Mouse (Mus musculus) CH12.LX (cell line): ENCODE results near the gene Rap1gds1.

Source experiments
- BHLHE40 ChIP-seq: IDR thresholded peaks from 2 replicates; pipeline ENCODE4 v1.6.1; 2011; ENCODE audit warnings: mild to moderate bottlenecking, low read depth, low read length, improper control_type of control experiment
- CHD1 ChIP-seq: IDR thresholded peaks from 2 replicates; pipeline ENCODE4 v1.6.1; 2012; ENCODE audit warnings: low read depth, low read length, improper control_type of control experiment, inconsistent platforms
- CTCF ChIP-seq, 2 experiments: IDR thresholded peaks in 1 of 2; conservative IDR thresholded peaks in 1 of 2; 2 replicates each; pipeline ENCODE4 v1.5.1; 2011 to 2012; ENCODE audit warnings: low read depth in 2 of 2, low read length in 2 of 2, improper control_type of control experiment in 1 of 2, inconsistent platforms in 1 of 2, mild to moderate bottlenecking in 1 of 2, moderate library complexity in 1 of 2
- GABPA ChIP-seq: IDR thresholded peaks from 2 replicates; pipeline ENCODE4 v1.6.1; 2012; ENCODE audit warnings: low read depth, low read length, improper control_type of control experiment, inconsistent platforms; ENCODE audit not compliant: insufficient replicate concordance
- NELFE ChIP-seq: IDR thresholded peaks from 2 replicates; pipeline ENCODE4 v1.6.1; 2011; ENCODE audit warnings: low read depth, low read length, improper control_type of control experiment
- POLR2A ChIP-seq: IDR thresholded peaks from 2 replicates; pipeline ENCODE4 v1.6.1; 2011; ENCODE audit warnings: low read depth, mild to moderate bottlenecking, improper control_type of control experiment, low read length
- SMC3 ChIP-seq: IDR thresholded peaks from 2 replicates; pipeline ENCODE4 v1.6.1; 2011; ENCODE audit warnings: low read depth, low read length, improper control_type of control experiment

GRCm38 (mm10) chr3:139108176-139108575 lies 33.2 kb upstream of the Rap1gds1 start:
- TF ChIP-seq SMC3 = no peak
- no peak for TF ChIP-seq CTCF (conservative IDR thresholded peaks at IDR 0.05 in 1 of 2, IDR thresholded peaks at IDR 0.05 in 1 of 2; ENCODE audit: low read depth in 2 of 2, low read length in 2 of 2)
- no peak for TF ChIP-seq GABPA
- TF ChIP-seq CHD1 = no peak
- no peak for TF ChIP-seq BHLHE40
- no peak for TF ChIP-seq POLR2A
- TF ChIP-seq NELFE = no peak
